Mouse (Mus musculus): Measurements from ENCODE around the gene 1700088E04Rik.

GRCm38 (mm10) chr15:79135783-79136575 is 5.1 kb downstream of the 1700088E04Rik start:
- TF ChIP-seq EP300 (IDR thresholded peaks at IDR 0.05; ENCODE audit: low read depth) (no peak), CTCF (IDR thresholded peaks at IDR 0.05; ENCODE audit: low read depth) (no peak)
